Mouse (Mus musculus): Measurements from ENCODE around the gene Gm42878.

GRCm38 (mm10) chr5:121543370-121543769 is 1.9 kb downstream of the Gm42878 start:
- TF ChIP-seq CTCF (IDR thresholded peaks at IDR 0.05; ENCODE audit: insufficient read depth, low read length), result no peak
- no peak for TF ChIP-seq POLR2A (IDR thresholded peaks at IDR 0.05; ENCODE audit: borderline replicate concordance, extremely low read depth, low read depth, low read length)

All from lung, adult 2 months (tissue).